Mouse (Mus musculus): ENCODE measurements at regions not wholly inside any gene's neighbourhood (a gene's known extent, or its start where the extent isn't known, plus 50 kb on each side); places are given as distances from the start of the nearest gene placed in this dataset.

- intact Hi-C loops (cut with DNase I), result no loop called here
- WGBS, result 63% methylated on average over 5 of the region's 5 CpGs
- no peak for DNase-seq
- Histone ChIP-seq H3K4me1 (ENCODE audit: control insufficient read depth, insufficient read depth, low read length) (no peaks in the 10 kb centered on the region), H3K36me3 (ENCODE audit: control insufficient read depth, insufficient read depth, low read length) (no peaks in the 10 kb centered on the region), H3K4me3 (no peak overlapping the region), H3K27me3 (ENCODE audit: control insufficient read depth, insufficient read depth, low read length) (no peaks in the 10 kb centered on the region), H3K27ac (no peak overlapping the region), H3K9ac (ENCODE audit: low read depth, low read length) (no peak overlapping the region), H3K79me2 (replicated peaks; ENCODE audit: control insufficient read depth, insufficient read depth, low read length) (no peaks in the 10 kb centered on the region)
- no peak for TF ChIP-seq CTCF (IDR thresholded peaks at IDR 0.05)
- no peak for TF ChIP-seq EP300 (IDR thresholded peaks at IDR 0.05; ENCODE audit: insufficient read depth, low read depth, low read length)
- no peak for TF ChIP-seq POLR2A (IDR thresholded peaks at IDR 0.05; ENCODE audit: insufficient read depth, low read depth, low read length)
Measured at GRCm38 (mm10) chr5:148454200-148454599, 54.5 kb upstream of the Slc7a1 start.

DNA sequence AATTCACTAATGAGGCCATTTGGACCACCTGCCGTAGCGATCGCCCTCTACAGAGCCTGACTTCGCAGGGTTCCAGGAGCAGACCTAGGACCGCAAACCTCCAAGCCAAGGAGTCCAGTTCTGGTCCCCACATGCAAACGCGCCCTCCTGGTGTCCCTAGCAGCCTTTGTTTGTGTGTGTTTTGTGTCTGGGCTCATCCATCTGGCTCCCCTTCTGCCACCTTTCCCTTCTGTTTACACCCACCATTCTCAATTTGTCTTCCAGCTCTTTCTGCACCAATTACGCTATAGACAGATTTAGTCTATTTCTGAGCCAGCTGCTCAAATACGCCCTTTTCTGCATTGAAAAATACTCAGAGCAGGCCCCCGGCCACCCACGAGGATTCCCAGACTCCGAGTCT lies 54.1 kb upstream of the Slc7a1 start:
- Histone ChIP-seq H3K4me3 (no peak overlapping the region), H3K4me1 (ENCODE audit: control insufficient read depth, insufficient read depth, low read length) (no peaks in the 10 kb centered on the region), H3K36me3 (ENCODE audit: control insufficient read depth, insufficient read depth, low read length) (no peaks in the 10 kb centered on the region), H3K79me2 (replicated peaks; ENCODE audit: control insufficient read depth, insufficient read depth, low read length) (no peaks in the 10 kb centered on the region), H3K27me3 (ENCODE audit: control insufficient read depth, insufficient read depth, low read length) (no peaks in the 10 kb centered on the region), H3K9ac (ENCODE audit: low read depth, low read length) (no peak overlapping the region), H3K27ac (no peak overlapping the region)
- 86% methylated on average over 12 of the region's 12 CpGs for WGBS
- intact Hi-C loops (cut with DNase I), result loop anchor here (2.0 kb wide), 1 partner anchor 339 kb away; no protein-coding TSS in a partner anchor
- TF ChIP-seq CTCF (IDR thresholded peaks at IDR 0.05) (no peak), EP300 (IDR thresholded peaks at IDR 0.05; ENCODE audit: insufficient read depth, low read depth, low read length) (no peak), POLR2A (IDR thresholded peaks at IDR 0.05; ENCODE audit: insufficient read depth, low read depth, low read length) (no peak)
- no peak for DNase-seq

GRCm38 (mm10) chr5:148452909-148453632 lies 53.4 kb upstream of the Slc7a1 start:
- no peak overlapping the region for H3K9ac ChIP-seq (ENCODE audit: low read depth, low read length)
- no peaks in the 10 kb centered on the region for H3K27me3 ChIP-seq (ENCODE audit: control insufficient read depth, insufficient read depth, low read length)
- H3K79me2 ChIP-seq (replicated peaks; ENCODE audit: control insufficient read depth, insufficient read depth, low read length), result no peaks in the 10 kb centered on the region
- intact Hi-C loops (cut with DNase I), result loop anchor here (2.0 kb wide), 1 partner anchor 340 kb away; no protein-coding TSS in a partner anchor
- no peak for DNase-seq
- H3K27ac ChIP-seq, result no peak overlapping the region
- H3K4me3 ChIP-seq, result no peak overlapping the region
- WGBS, result 81% methylated on average over 17 of the region's 17 CpGs
- no peaks in the 10 kb centered on the region for H3K4me1 ChIP-seq (ENCODE audit: control insufficient read depth, insufficient read depth, low read length)
- no peak for TF ChIP-seq EP300 (IDR thresholded peaks at IDR 0.05; ENCODE audit: insufficient read depth, low read depth, low read length)
- TF ChIP-seq CTCF (IDR thresholded peaks at IDR 0.05), result no peak
- no peak for TF ChIP-seq POLR2A (IDR thresholded peaks at IDR 0.05; ENCODE audit: insufficient read depth, low read depth, low read length)
- H3K36me3 ChIP-seq (ENCODE audit: control insufficient read depth, insufficient read depth, low read length), result no peaks in the 10 kb centered on the region

GRCm38 (mm10) chr5:148451811-148452210 lies 52.1 kb upstream of the Slc7a1 start:
- H3K4me1 ChIP-seq (ENCODE audit: control insufficient read depth, insufficient read depth, low read length), result no peaks in the 10 kb centered on the region
- TF ChIP-seq CTCF (IDR thresholded peaks at IDR 0.05) (peak; percentile 94), EP300 (IDR thresholded peaks at IDR 0.05; ENCODE audit: insufficient read depth, low read depth, low read length) (no peak), POLR2A (IDR thresholded peaks at IDR 0.05; ENCODE audit: insufficient read depth, low read depth, low read length) (no peak)
- WGBS, result 27% methylated on average over 7 of the region's 7 CpGs
- no peak overlapping the region for H3K4me3 ChIP-seq
- H3K36me3 ChIP-seq (ENCODE audit: control insufficient read depth, insufficient read depth, low read length), result no peaks in the 10 kb centered on the region
- no peak overlapping the region for H3K27ac ChIP-seq
- H3K27me3 ChIP-seq (ENCODE audit: control insufficient read depth, insufficient read depth, low read length), result no peaks in the 10 kb centered on the region
- no peaks in the 10 kb centered on the region for H3K79me2 ChIP-seq (replicated peaks; ENCODE audit: control insufficient read depth, insufficient read depth, low read length)
- peak; percentile 38 to 71 for DNase-seq
- H3K9ac ChIP-seq (ENCODE audit: low read depth, low read length), result no peak overlapping the region
- intact Hi-C loops (cut with DNase I), result loop anchor here (1.0 to 2.0 kb wide), 4 partner anchors 79 to 341 kb away; no protein-coding TSS in a partner anchor

- Histone ChIP-seq H3K27ac (no peak overlapping the region), H3K79me2 (replicated peaks; ENCODE audit: control insufficient read depth, insufficient read depth, low read length) (no peaks in the 10 kb centered on the region), H3K36me3 (ENCODE audit: control insufficient read depth, insufficient read depth, low read length) (no peaks in the 10 kb centered on the region), H3K4me1 (ENCODE audit: control insufficient read depth, insufficient read depth, low read length) (no peaks in the 10 kb centered on the region), H3K4me3 (no peak overlapping the region), H3K9ac (ENCODE audit: low read depth, low read length) (no peak overlapping the region), H3K27me3 (ENCODE audit: control insufficient read depth, insufficient read depth, low read length) (no peaks in the 10 kb centered on the region)
- 23% methylated on average over 11 of the region's 11 CpGs for WGBS
- no peak for TF ChIP-seq POLR2A (IDR thresholded peaks at IDR 0.05; ENCODE audit: insufficient read depth, low read depth, low read length)
- peak; percentile 84 for TF ChIP-seq CTCF (IDR thresholded peaks at IDR 0.05)
- TF ChIP-seq EP300 (IDR thresholded peaks at IDR 0.05; ENCODE audit: insufficient read depth, low read depth, low read length), result peak; percentile 69; the same call in 1 of the 2 replicates
- intact Hi-C loops (cut with DNase I), result loop anchor here (1.0 to 2.0 kb wide), 3 partner anchors 78 to 126 kb away; no protein-coding TSS in a partner anchor
- DNase-seq, result peak; percentile 47 to 66
Measured at GRCm38 (mm10) chr5:148450924-148451323, 51.2 kb upstream of the Slc7a1 start.

Measured in heart, adult 2 months (tissue).